Mouse (Mus musculus) intestine, embryonic 14.5 days (tissue): ENCODE measurements around the gene Rfc5. TPM values are rescaled to one million over a fixed set of nuclear protein-coding genes. Genes with fewer than 3 reads are reported as not detected.
A peak's percentile ranks its signal among the peaks of the same experiment; 100 is the strongest.

Experiments
- ATAC-seq: fragments of 200-750 bp; cut with Nextera tagmentation; replicated peaks from 2 replicates; pipeline ENCODE4 v1.8.0; 2017; ENCODE audit warnings: low read depth, moderate number of reproducible peaks, moderate TSS enrichment, moderate library complexity; ENCODE audit not compliant: low FRiP score, low TSS enrichment
- DNase-seq: peaks from one replicate; pipeline ENCODE4 v3.0.0-alpha.2; 2018; ENCODE audit warnings: low spot score
- H3K27ac ChIP-seq: fragments of 300-500 bp; sonication (generic); 2 replicates; pipeline ENCODE4 v1.5.1; 2014; ENCODE audit warnings: low read depth, mild to moderate bottlenecking, control low read depth
- H3K27me3 ChIP-seq: fragments of 300-500 bp; sonication (generic); replicated peaks from 2 replicates; pipeline ENCODE4 v1.6.1; 2014; ENCODE audit warnings: low read length, control low read depth; ENCODE audit not compliant: control insufficient read depth, insufficient read depth
- H3K36me3 ChIP-seq: fragments of 300-500 bp; sonication (generic); 2 replicates; pipeline ENCODE4 v1.6.1; 2014; ENCODE audit warnings: low read length, control low read depth; ENCODE audit not compliant: control insufficient read depth, insufficient read depth
- H3K4me1 ChIP-seq: fragments of 300-500 bp; sonication (generic); replicated peaks from 2 replicates; pipeline ENCODE4 v1.6.1; 2014; ENCODE audit warnings: low read length, control low read depth, mixed read lengths; ENCODE audit not compliant: control insufficient read depth, insufficient read depth
- H3K4me2 ChIP-seq: fragments of 300-500 bp; sonication (generic); 2 replicates; pipeline ENCODE4 v1.6.1; 2014; ENCODE audit warnings: low read length
- H3K4me3 ChIP-seq: fragments of 300-500 bp; sonication (generic); 2 replicates; pipeline ENCODE4 v1.5.1; 2014; ENCODE audit warnings: low read depth, low read length, control low read depth, mixed read lengths
- H3K9ac ChIP-seq: fragments of 300-500 bp; sonication (generic); 2 replicates; pipeline ENCODE4 v1.6.1; 2014; ENCODE audit warnings: mild to moderate bottlenecking, low read length
- H3K9me3 ChIP-seq: fragments of 300-500 bp; sonication (generic); 2 replicates; pipeline ENCODE4 v1.6.1; 2016; ENCODE audit warnings: low read length, control low read depth; ENCODE audit not compliant: control insufficient read depth
- WGBS: fragments of 180-500 bp; shearing (Covaris S2); extraction: QIAGEN DNeasy Blood & Tissue Kit; methylation state at CpG from one replicate; pipeline ENCODE4 v1.1.7; 2014; 5-methylcytosine and 5-hydroxymethylcytosine counted together
- polyA plus RNA-seq: library from polyadenylated mRNA; unstranded; fragments of >200 nt; fragmentation: Nextera tagmentation; extraction: Ambion mirVana; gene quantifications from 2 replicates; pipeline ENCODE4 v1.2.1, GENCODE M21; 2014

Gene Rfc5
- polyA plus RNA-seq, 1 experiment from 2014 or later, result 106 TPM

GRCm38 (mm10) chr5:117365904-117366561, 22.8 kb downstream of the Rfc5 start:
- Histone ChIP-seq H3K4me3 (no peak overlapping the region), H3K9me3 (no peaks in the 10 kb centered on the region), H3K9ac (no peak overlapping the region), H3K27ac (no peak overlapping the region), H3K4me1 (peaks cover 8% of the 10 kb centered on the region; the same call in 1 of the 2 replicates), H3K4me2 (no peak overlapping the region), H3K36me3 (peaks cover 70% of the 10 kb centered on the region), H3K27me3 (no peaks in the 10 kb centered on the region)
- WGBS, result 79% methylated on average over 13 of the region's 13 CpGs
- DNase-seq (no peak), ATAC-seq (no peak)

GRCm38 (mm10) chr5:117364821-117365220, 24.0 kb downstream of the Rfc5 start:
- Histone ChIP-seq H3K9ac (no peak overlapping the region), H3K4me1 (peaks cover 20% of the 10 kb centered on the region), H3K4me3 (no peak overlapping the region), H3K9me3 (no peaks in the 10 kb centered on the region), H3K36me3 (peaks cover 58% of the 10 kb centered on the region), H3K27ac (no peak overlapping the region), H3K4me2 (no peak overlapping the region), H3K27me3 (no peaks in the 10 kb centered on the region)
- WGBS, result 90% methylated on average over 3 of the region's 3 CpGs
- no peak for DNase-seq
- no peak for ATAC-seq

DNA sequence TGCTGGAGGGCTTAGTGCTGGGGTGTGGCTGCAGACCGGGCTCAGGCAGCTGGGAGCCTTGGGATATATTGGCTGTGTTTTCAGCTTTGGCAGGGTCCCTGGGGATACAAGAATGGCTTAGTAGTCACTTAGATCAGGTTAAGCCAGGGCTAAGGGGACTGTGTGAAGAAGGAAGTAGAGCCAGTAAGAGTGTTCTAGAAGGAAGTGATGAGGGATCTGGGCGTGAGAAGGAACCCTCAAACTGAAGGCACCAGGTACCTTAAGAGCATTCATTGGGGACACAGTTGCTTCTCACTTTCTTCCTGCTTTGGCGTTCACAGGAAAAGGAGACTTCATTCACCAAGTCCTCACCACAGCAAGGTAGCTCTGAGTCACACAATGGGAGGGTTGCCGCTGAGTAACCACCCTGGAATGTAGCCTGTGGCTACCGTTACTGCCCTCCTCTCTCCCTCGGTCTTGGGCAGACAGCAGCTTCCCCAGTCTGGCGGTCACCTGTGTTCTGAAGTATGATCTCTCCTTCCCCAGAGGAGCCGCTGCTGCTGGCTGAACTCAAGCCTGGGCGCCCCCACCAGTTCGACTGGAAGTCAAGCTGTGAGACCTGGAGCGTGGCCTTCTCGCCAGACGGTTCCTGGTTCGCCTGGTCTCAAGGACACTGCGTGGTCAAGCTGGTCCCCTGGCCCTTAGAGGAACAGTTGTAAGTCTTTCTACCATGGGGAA, 25.6 kb downstream of the Rfc5 start:
- Histone ChIP-seq H3K27me3 (no peaks in the 10 kb centered on the region), H3K4me3 (no peak overlapping the region), H3K4me2 (no peak overlapping the region), H3K27ac (peak overlapping the region; percentile 29), H3K9ac (no peak overlapping the region), H3K36me3 (peaks cover 44% of the 10 kb centered on the region), H3K4me1 (peaks cover 28% of the 10 kb centered on the region), H3K9me3 (no peaks in the 10 kb centered on the region)
- WGBS, result 53% methylated on average over 15 of the region's 15 CpGs
- DNase-seq (no peak), ATAC-seq (no peak)

- ATAC-seq (no peak), DNase-seq (no peak)
- no peak overlapping the region for H3K9ac ChIP-seq
- H3K36me3 ChIP-seq, result peaks cover 31% of the 10 kb centered on the region
- peak overlapping the region; percentile 92 for H3K27ac ChIP-seq
- no peaks in the 10 kb centered on the region for H3K27me3 ChIP-seq
- WGBS, result 87% methylated on average over 4 of the region's 4 CpGs
- H3K9me3 ChIP-seq, result no peaks in the 10 kb centered on the region
- H3K4me1 ChIP-seq, result peaks cover 32% of the 10 kb centered on the region
- H3K4me3 ChIP-seq, result no peak overlapping the region
- H3K4me2 ChIP-seq, result peak overlapping the region; percentile 33
Observed at GRCm38 (mm10) chr5:117361590-117361989, 27.3 kb downstream of the Rfc5 start.

- Histone ChIP-seq H3K4me2 (peak overlapping the region; percentile 33), H3K9me3 (no peaks in the 10 kb centered on the region), H3K27me3 (no peaks in the 10 kb centered on the region), H3K27ac (peak overlapping the region; percentile 92), H3K4me3 (peak overlapping the region; percentile 10; the same call in 1 of the 2 replicates), H3K4me1 (peaks cover 38% of the 10 kb centered on the region), H3K36me3 (peaks cover 24% of the 10 kb centered on the region), H3K9ac (peak overlapping the region; percentile 10; the same call in 1 of the 2 replicates)
- ATAC-seq, result peak; percentile 81
- 42% methylated on average over 13 of the region's 13 CpGs for WGBS
- peak; percentile 73 for DNase-seq
Observed at GRCm38 (mm10) chr5:117360631-117361541, 28.0 kb downstream of the Rfc5 start.

GRCm38 (mm10) chr5:117360228-117360515, 28.7 kb downstream of the Rfc5 start:
- H3K27ac ChIP-seq, result peak overlapping the region; percentile 92
- H3K9ac ChIP-seq, result no peak overlapping the region
- peaks cover 17% of the 10 kb centered on the region for H3K36me3 ChIP-seq
- no peak for ATAC-seq
- 57% methylated on average over 13 of the region's 13 CpGs for WGBS
- no peak overlapping the region for H3K4me3 ChIP-seq
- H3K9me3 ChIP-seq, result no peaks in the 10 kb centered on the region
- peak overlapping the region; percentile 12; the same call in 1 of the 2 replicates for H3K4me2 ChIP-seq
- H3K27me3 ChIP-seq, result no peaks in the 10 kb centered on the region
- DNase-seq, result no peak
- peaks cover 45% of the 10 kb centered on the region for H3K4me1 ChIP-seq

- WGBS, result 43% methylated on average over 7 of the region's 7 CpGs
- no peak for DNase-seq
- H3K4me2 ChIP-seq, result peak overlapping the region; percentile 12; the same call in 1 of the 2 replicates
Observed at GRCm38 (mm10) chr5:117359497-117360227, 29.2 kb downstream of the Rfc5 start.

GRCm38 (mm10) chr5:117358725-117359124, 30.1 kb downstream of the Rfc5 start:
- 41% methylated on average over 11 of the region's 11 CpGs for WGBS

More at GRCm38 (mm10) chr5:117359497-117360227, 29.2 kb downstream of the Rfc5 start:
- 0 out of 2 replicates have a peak overlapping the region, but pooled peaks have one; percentile 7 for H3K9ac ChIP-seq
- H3K36me3 ChIP-seq, result peaks cover 12% of the 10 kb centered on the region
- peak overlapping the region; percentile 92 for H3K27ac ChIP-seq
- H3K27me3 ChIP-seq, result no peaks in the 10 kb centered on the region
- H3K4me3 ChIP-seq, result no peak overlapping the region
- H3K4me1 ChIP-seq, result peaks cover 45% of the 10 kb centered on the region
- H3K9me3 ChIP-seq, result no peaks in the 10 kb centered on the region
- no peak for ATAC-seq

More at GRCm38 (mm10) chr5:117358725-117359124, 30.1 kb downstream of the Rfc5 start:
- peak overlapping the region; percentile 95; the same call in 1 of the 2 replicates for H3K4me3 ChIP-seq
- no peaks in the 10 kb centered on the region for H3K27me3 ChIP-seq
- no peaks in the 10 kb centered on the region for H3K9me3 ChIP-seq
- DNase-seq (peak; percentile 85), ATAC-seq (no peak)
- peaks cover 45% of the 10 kb centered on the region for H3K4me1 ChIP-seq
- no peak overlapping the region for H3K9ac ChIP-seq
- peak overlapping the region; percentile 91 for H3K4me2 ChIP-seq
- H3K36me3 ChIP-seq, result peaks cover 3% of the 10 kb centered on the region; the same call in 1 of the 2 replicates
- H3K27ac ChIP-seq, result no peak overlapping the region
